In the genomic region with DNA sequence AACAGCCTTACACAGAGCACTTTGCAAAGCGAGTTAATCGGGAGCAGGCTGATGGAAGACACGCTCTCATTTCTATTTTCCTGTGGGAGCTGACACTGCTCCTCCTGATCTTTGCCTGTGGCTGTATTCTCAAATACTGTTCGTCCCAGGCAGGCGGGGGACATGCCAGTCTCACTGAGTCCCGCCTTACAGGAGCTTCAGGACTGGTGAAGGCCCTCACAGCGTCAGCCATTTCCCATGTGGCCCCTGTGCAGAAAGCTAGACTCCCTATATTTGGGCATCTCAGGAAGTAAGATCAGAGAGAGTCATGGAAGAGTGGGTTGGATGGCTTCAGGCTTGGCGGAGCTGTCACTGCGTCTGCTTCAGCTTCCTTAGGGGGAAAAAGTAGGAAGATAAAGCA, we compare ENCODE assay signal across 17 mouse cellular contexts. TPM values are rescaled to one million over a fixed set of nuclear protein-coding genes. Genes with fewer than 3 reads are reported as not detected.
"Had no signal": no experiment of that assay in that cellular context is flagged by ENCODE, and none has a peak within 500 bp of the region (broad histone marks: within the 10 kb centered on the region; RNA-seq: fewer than 3 reads in every experiment).

No protein-coding gene starts in this region.

- H3K9me3 ChIP-seq: limb, embryonic 15.5 days; liver, embryonic 12.5 days; midbrain, embryonic 10.5 days; neural tube, embryonic 13.5 days had no signal

- DNase-seq: kidney, postnatal 4 days; lung, embryonic 14.5 days; lung, postnatal 10 days; lung, postnatal 4 days; midbrain, embryonic 14.5 days; retina, postnatal 1 day; right cerebral cortex, postnatal 4 days; spleen, adult 18-20 months; thymus, adult 18-20 months; thymus, postnatal 14 days had no signal

- H3K9ac ChIP-seq: limb, embryonic 15.5 days; liver, embryonic 12.5 days; lung, embryonic 14.5 days; neural tube, embryonic 13.5 days had no signal

- H3K27ac ChIP-seq: kidney, postnatal 0 days; layer of hippocampus, adult 2 months; limb, embryonic 15.5 days; liver, embryonic 12.5 days; midbrain, embryonic 10.5 days; neural tube, embryonic 13.5 days had no signal

- H3K36me3 ChIP-seq: limb, embryonic 15.5 days; liver, embryonic 12.5 days; midbrain, embryonic 10.5 days; neural tube, embryonic 13.5 days had no signal

- H3K27me3 ChIP-seq: limb, embryonic 15.5 days; liver, embryonic 12.5 days; neural tube, embryonic 13.5 days had no signal

- H3K4me2 ChIP-seq: limb, embryonic 15.5 days; liver, embryonic 12.5 days; lung, embryonic 14.5 days; neural tube, embryonic 13.5 days had no signal

- ATAC-seq: liver, embryonic 12.5 days had no signal

- H3K4me3 ChIP-seq: layer of hippocampus, adult 2 months; limb, embryonic 15.5 days; liver, embryonic 12.5 days; midbrain, embryonic 10.5 days; neural tube, embryonic 13.5 days had no signal

- H3K4me1 ChIP-seq: limb, embryonic 15.5 days had no signal

RNA-seq across cellular contexts. Expression of a gene that starts 54.1 kb away (rescaled TPM):
- total RNA-seq: layer of hippocampus, adult 2 months; layer of hippocampus, postnatal 10 days had no signal
- polyA plus RNA-seq: lung, embryonic 14.5 days had no signal
